Mouse (Mus musculus): ENCODE measurements around the gene Mrrf.
A peak's percentile ranks its signal among the peaks of the same experiment; 100 is the strongest.

Mrrf gene

GRCm38 (mm10) chr2:36201756-36202610, 65.8 kb downstream of the Mrrf start:
- Histone ChIP-seq H3K36me3 (ENCODE audit: control insufficient read depth, insufficient read depth, low read length, poor library complexity, severe bottlenecking) (no peaks in the 10 kb centered on the region), H3K27me3 (ENCODE audit: control insufficient read depth, insufficient read depth, low read length, poor library complexity, severe bottlenecking) (no peaks in the 10 kb centered on the region)
- no peak for DNase-seq (ENCODE audit: low read depth, low spot score)

- no peaks in the 10 kb centered on the region for H3K27me3 ChIP-seq (ENCODE audit: control insufficient read depth, insufficient read depth, low read length, poor library complexity, severe bottlenecking)
- H3K36me3 ChIP-seq (ENCODE audit: control insufficient read depth, insufficient read depth, low read length, poor library complexity, severe bottlenecking) = no peaks in the 10 kb centered on the region
- no peak for DNase-seq (ENCODE audit: low read depth, low spot score)
These were observed 66.4 kb downstream of the Mrrf start for GRCm38 (mm10) chr2:36202611-36202880.

- DNase-seq (ENCODE audit: low read depth, low spot score) = peak; percentile 76
- no peaks in the 10 kb centered on the region for H3K27me3 ChIP-seq (ENCODE audit: control insufficient read depth, insufficient read depth, low read length, poor library complexity, severe bottlenecking)
- H3K36me3 ChIP-seq (ENCODE audit: control insufficient read depth, insufficient read depth, low read length, poor library complexity, severe bottlenecking) = no peaks in the 10 kb centered on the region
These were observed 67.0 kb downstream of the Mrrf start for GRCm38 (mm10) chr2:36203011-36203825.

GRCm38 (mm10) chr2:36204595-36204994, 68.4 kb downstream of the Mrrf start:
- no peak for DNase-seq (ENCODE audit: low read depth, low spot score)
- no peaks in the 10 kb centered on the region for H3K27me3 ChIP-seq (ENCODE audit: control insufficient read depth, insufficient read depth, low read length, poor library complexity, severe bottlenecking)
- no peaks in the 10 kb centered on the region for H3K36me3 ChIP-seq (ENCODE audit: control insufficient read depth, insufficient read depth, low read length, poor library complexity, severe bottlenecking)

- no peaks in the 10 kb centered on the region for H3K36me3 ChIP-seq (ENCODE audit: control insufficient read depth, insufficient read depth, low read length, poor library complexity, severe bottlenecking)
- H3K27me3 ChIP-seq (ENCODE audit: control insufficient read depth, insufficient read depth, low read length, poor library complexity, severe bottlenecking) = no peaks in the 10 kb centered on the region
- DNase-seq (ENCODE audit: low read depth, low spot score) = no peak
These were observed 70.9 kb downstream of the Mrrf start for GRCm38 (mm10) chr2:36207071-36207470.

GRCm38 (mm10) chr2:36210796-36211195, 74.6 kb downstream of the Mrrf start:
- DNase-seq (ENCODE audit: low read depth, low spot score) = no peak
- Histone ChIP-seq H3K27me3 (ENCODE audit: control insufficient read depth, insufficient read depth, low read length, poor library complexity, severe bottlenecking) (no peaks in the 10 kb centered on the region), H3K36me3 (ENCODE audit: control insufficient read depth, insufficient read depth, low read length, poor library complexity, severe bottlenecking) (no peaks in the 10 kb centered on the region)

GRCm38 (mm10) chr2:36211785-36212184, 75.6 kb downstream of the Mrrf start:
- H3K36me3 ChIP-seq (ENCODE audit: control insufficient read depth, insufficient read depth, low read length, poor library complexity, severe bottlenecking) = no peaks in the 10 kb centered on the region
- H3K27me3 ChIP-seq (ENCODE audit: control insufficient read depth, insufficient read depth, low read length, poor library complexity, severe bottlenecking) = no peaks in the 10 kb centered on the region
- no peak for DNase-seq (ENCODE audit: low read depth, low spot score)

- DNase-seq (ENCODE audit: low read depth, low spot score) = no peak
- Histone ChIP-seq H3K27me3 (ENCODE audit: control insufficient read depth, insufficient read depth, low read length, poor library complexity, severe bottlenecking) (no peaks in the 10 kb centered on the region), H3K36me3 (ENCODE audit: control insufficient read depth, insufficient read depth, low read length, poor library complexity, severe bottlenecking) (no peaks in the 10 kb centered on the region)
These were observed 76.9 kb downstream of the Mrrf start for GRCm38 (mm10) chr2:36213108-36213507.

GRCm38 (mm10) chr2:36214023-36214422, 77.8 kb downstream of the Mrrf start:
- H3K36me3 ChIP-seq (ENCODE audit: control insufficient read depth, insufficient read depth, low read length, poor library complexity, severe bottlenecking) = no peaks in the 10 kb centered on the region
- DNase-seq (ENCODE audit: low read depth, low spot score) = peak; percentile 85
- no peaks in the 10 kb centered on the region for H3K27me3 ChIP-seq (ENCODE audit: control insufficient read depth, insufficient read depth, low read length, poor library complexity, severe bottlenecking)

GRCm38 (mm10) chr2:36214425-36214824, 78.2 kb downstream of the Mrrf start:
- Histone ChIP-seq H3K36me3 (ENCODE audit: control insufficient read depth, insufficient read depth, low read length, poor library complexity, severe bottlenecking) (no peaks in the 10 kb centered on the region), H3K27me3 (ENCODE audit: control insufficient read depth, insufficient read depth, low read length, poor library complexity, severe bottlenecking) (no peaks in the 10 kb centered on the region)
- DNase-seq (ENCODE audit: low read depth, low spot score) = peak; percentile 15

- Histone ChIP-seq H3K36me3 (ENCODE audit: control insufficient read depth, insufficient read depth, low read length, poor library complexity, severe bottlenecking) (no peaks in the 10 kb centered on the region), H3K27me3 (ENCODE audit: control insufficient read depth, insufficient read depth, low read length, poor library complexity, severe bottlenecking) (no peaks in the 10 kb centered on the region)
These were observed 79.1 kb downstream of the Mrrf start for GRCm38 (mm10) chr2:36215203-36215739.

GRCm38 (mm10) chr2:36216546-36216945, 80.4 kb downstream of the Mrrf start:
- DNase-seq (ENCODE audit: low read depth, low spot score) = no peak
- Histone ChIP-seq H3K27me3 (ENCODE audit: control insufficient read depth, insufficient read depth, low read length, poor library complexity, severe bottlenecking) (no peaks in the 10 kb centered on the region), H3K36me3 (ENCODE audit: control insufficient read depth, insufficient read depth, low read length, poor library complexity, severe bottlenecking) (no peaks in the 10 kb centered on the region)

More at GRCm38 (mm10) chr2:36215203-36215739, 79.1 kb downstream of the Mrrf start:
- no peak for DNase-seq (ENCODE audit: low read depth, low spot score)

- DNase-seq (ENCODE audit: low read depth, low spot score) = peak; percentile 31
- Histone ChIP-seq H3K27me3 (ENCODE audit: control insufficient read depth, insufficient read depth, low read length, poor library complexity, severe bottlenecking) (no peaks in the 10 kb centered on the region), H3K36me3 (ENCODE audit: control insufficient read depth, insufficient read depth, low read length, poor library complexity, severe bottlenecking) (no peaks in the 10 kb centered on the region)
These were observed 80.9 kb downstream of the Mrrf start for GRCm38 (mm10) chr2:36216953-36217573.

GRCm38 (mm10) chr2:36217692-36218233, 81.6 kb downstream of the Mrrf start:
- no peaks in the 10 kb centered on the region for H3K27me3 ChIP-seq (ENCODE audit: control insufficient read depth, insufficient read depth, low read length, poor library complexity, severe bottlenecking)
- no peaks in the 10 kb centered on the region for H3K36me3 ChIP-seq (ENCODE audit: control insufficient read depth, insufficient read depth, low read length, poor library complexity, severe bottlenecking)
- DNase-seq (ENCODE audit: low read depth, low spot score) = no peak
